Mouse (Mus musculus): ENCODE results near the gene Pcp4l1.
"Not testable (repeated sequence)": the region's sequence is repeated elsewhere in the genome, so short reads cannot be mapped to it uniquely, and the experiment has no call there.

Pcp4l1 gene

GRCm38 (mm10) chr1:171195887-171196397, at the start of gene Pcp4l1:
Pcp4l1 (minus strand) TSS chr1:171196268.
- in situ Hi-C loops (cut with MboI, MseI), result no loop called here

- in situ Hi-C loops (cut with MboI, MseI), result no loop called here
These were observed 49.3 kb upstream of the Pcp4l1 start for GRCm38 (mm10) chr1:171245353-171245752.

- in situ Hi-C loops (cut with MboI, MseI), result not testable (repeated sequence)
These were observed 45.9 kb upstream of the Pcp4l1 start for GRCm38 (mm10) chr1:171241952-171242351.

- in situ Hi-C loops (cut with MboI, MseI), result no loop called here
These were observed 44.8 kb upstream of the Pcp4l1 start for GRCm38 (mm10) chr1:171240911-171241310.

GRCm38 (mm10) chr1:171239992-171240744, 44.1 kb upstream of the Pcp4l1 start:
- in situ Hi-C loops (cut with MboI, MseI), result no loop called here

GRCm38 (mm10) chr1:171238463-171238862, 42.4 kb upstream of the Pcp4l1 start:
- in situ Hi-C loops (cut with MboI, MseI), result no loop called here

GRCm38 (mm10) chr1:171237438-171237837, 41.4 kb upstream of the Pcp4l1 start:
- in situ Hi-C loops (cut with MboI, MseI), result no loop called here

GRCm38 (mm10) chr1:171235791-171236190, 39.7 kb upstream of the Pcp4l1 start:
- in situ Hi-C loops (cut with MboI, MseI), result no loop called here

- in situ Hi-C loops (cut with MboI, MseI), result no loop called here
These were observed 38.5 kb upstream of the Pcp4l1 start for GRCm38 (mm10) chr1:171234538-171234937.

GRCm38 (mm10) chr1:171234126-171234525, 38.1 kb upstream of the Pcp4l1 start, which contains the start of gene Fcer1g:
Fcer1g (minus strand) TSS chr1:171234365.
- in situ Hi-C loops (cut with MboI, MseI), result no loop called here

- in situ Hi-C loops (cut with MboI, MseI), result no loop called here
These were observed 37.0 kb upstream of the Pcp4l1 start for GRCm38 (mm10) chr1:171232800-171233730.

- in situ Hi-C loops (cut with MboI, MseI), result no loop called here
These were observed 36.3 kb upstream of the Pcp4l1 start for GRCm38 (mm10) chr1:171232348-171232747.

- in situ Hi-C loops (cut with MboI, MseI), result no loop called here
These were observed 35.8 kb upstream of the Pcp4l1 start for GRCm38 (mm10) chr1:171231844-171232243.

GRCm38 (mm10) chr1:171230215-171230614, 34.1 kb upstream of the Pcp4l1 start:
- in situ Hi-C loops (cut with MboI, MseI), result no loop called here

GRCm38 (mm10) chr1:171229750-171230149, 33.7 kb upstream of the Pcp4l1 start:
- in situ Hi-C loops (cut with MboI, MseI), result no loop called here

GRCm38 (mm10) chr1:171227879-171228278, 31.8 kb upstream of the Pcp4l1 start:
- in situ Hi-C loops (cut with MboI, MseI), result no loop called here

- in situ Hi-C loops (cut with MboI, MseI), result no loop called here
These were observed 30.7 kb upstream of the Pcp4l1 start for GRCm38 (mm10) chr1:171226780-171227179.

- in situ Hi-C loops (cut with MboI, MseI), result loop anchor here (5.0 kb wide), 1 partner anchor 108 kb away; no protein-coding TSS in a partner anchor
These were observed 28.8 kb upstream of the Pcp4l1 start, which contains the start of gene Apoa2 for GRCm38 (mm10) chr1:171224857-171225256. Apoa2 (plus strand) TSS chr1:171225054.

GRCm38 (mm10) chr1:171223796-171224195, 27.7 kb upstream of the Pcp4l1 start:
- in situ Hi-C loops (cut with MboI, MseI), result loop anchor here (5.0 kb wide), 1 partner anchor 106 kb away; no protein-coding TSS in a partner anchor

- in situ Hi-C loops (cut with MboI, MseI), result loop anchor here (5.0 kb wide), 1 partner anchor 106 kb away; no protein-coding TSS in a partner anchor
These were observed 27.1 kb upstream of the Pcp4l1 start for GRCm38 (mm10) chr1:171223168-171223567.

GRCm38 (mm10) chr1:171222238-171223155, 26.4 kb upstream of the Pcp4l1 start, which contains the start of gene Tomm40l:
Tomm40l (minus strand) TSS chr1:171222514.
- in situ Hi-C loops (cut with MboI, MseI), result loop anchor here (5.0 kb wide), 1 partner anchor 105 kb away; no protein-coding TSS in a partner anchor

Data from T-helper 1 cell (primary cell).